Mouse (Mus musculus) gastrocnemius, postnatal 10 days (tissue): ENCODE results near the gene Gart. TPM values are rescaled to one million over a fixed set of nuclear protein-coding genes. Genes with fewer than 3 reads are reported as not detected.
A peak's percentile ranks its signal among the peaks of the same experiment; 100 is the strongest.
"Not testable (repeated sequence)": the region's sequence is repeated elsewhere in the genome, so short reads cannot be mapped to it uniquely, and the experiment has no call there.

ENCODE experiments used
- DNase-seq: peaks from one replicate; pipeline ENCODE4 v3.0.0; 2021; ENCODE audit warnings: mixed read lengths
- total RNA-seq, 2 experiments: library from RNA; stranded (reverse); gene quantifications; 2 replicates each; pipeline ENCODE4 v1.2.3; 2021

Gart gene
- total RNA-seq, 2 experiments from 2014 or later = 54.5 to 58.5 TPM

DNA sequence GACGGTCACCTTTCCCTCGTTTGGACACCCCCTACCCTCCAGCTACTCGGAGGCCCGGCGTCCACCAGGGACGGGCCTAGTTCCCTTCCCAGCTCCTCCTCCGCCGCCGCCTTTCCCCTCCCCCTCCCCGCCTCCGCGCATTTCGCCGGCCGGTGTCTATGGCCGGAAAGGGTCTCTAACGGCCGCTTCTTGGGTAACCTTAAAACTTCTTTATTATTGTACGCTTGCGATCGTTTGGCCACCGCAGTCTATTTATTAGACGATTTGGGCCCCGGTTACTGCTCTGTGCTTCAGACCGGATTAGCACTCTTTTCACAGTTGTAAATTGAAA, 1.4 kb upstream of the Gart start:
- DNase-seq = peak; percentile 86

- DNase-seq = peak; percentile 90
Measured at GRCm38 (mm10) chr16:91647461-91648219, 888 bp upstream of the Gart start, which contains the start of gene Son. Gene Son, plus strand, starts transcription at chr16:91647506.

- DNase-seq = no peak
Measured at GRCm38 (mm10) chr16:91645995-91646602, 653 bp downstream of the Gart start.

DNA sequence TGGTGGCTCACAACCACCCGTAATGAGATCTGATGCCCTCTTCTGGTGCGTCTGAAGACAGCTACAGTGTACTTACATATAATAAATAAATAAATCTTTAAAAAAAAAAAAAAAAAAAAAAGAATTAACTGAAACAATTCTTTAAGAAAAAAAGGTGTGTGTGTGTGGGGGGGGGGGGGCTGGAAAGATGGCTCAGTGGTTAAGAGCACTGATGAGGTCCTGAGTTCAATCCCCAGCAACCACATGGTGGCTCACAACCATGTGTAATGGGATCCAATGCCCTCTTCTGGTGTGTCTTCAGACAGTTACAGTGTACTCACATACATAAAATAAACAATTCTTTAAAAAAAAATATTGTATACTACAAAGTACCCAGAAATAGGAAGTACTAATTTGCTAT, 1.3 kb downstream of the Gart start:
- not testable (repeated sequence) for DNase-seq

- no peak for DNase-seq
Measured at GRCm38 (mm10) chr16:91644901-91645300, 1.9 kb downstream of the Gart start.

DNA sequence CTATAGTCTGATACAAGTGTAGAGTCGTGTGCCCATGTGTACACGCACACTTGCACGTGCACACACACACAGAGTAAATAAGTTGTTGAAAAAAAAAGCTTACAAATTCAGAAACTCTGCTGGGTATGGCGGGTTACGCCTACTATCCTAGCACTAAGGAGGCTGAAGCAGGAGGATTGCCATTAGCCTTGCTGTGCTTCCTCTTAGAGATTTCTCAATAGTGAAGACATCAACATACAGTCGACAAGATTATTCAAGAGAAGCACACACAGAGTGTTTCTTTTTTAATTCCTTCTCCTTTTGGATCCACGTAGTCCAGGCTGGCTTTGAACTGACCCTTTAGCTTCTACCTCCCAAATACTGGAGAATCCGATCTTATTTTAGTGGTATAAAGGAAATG, 6.6 kb downstream of the Gart start:
- DNase-seq = no peak

GRCm38 (mm10) chr16:91639636-91640035, 7.1 kb downstream of the Gart start:
- DNase-seq = no peak

- no peak for DNase-seq
Measured at GRCm38 (mm10) chr16:91639161-91639560, 7.6 kb downstream of the Gart start.

- DNase-seq = no peak
Measured at GRCm38 (mm10) chr16:91633641-91634040, 13.1 kb downstream of the Gart start.

GRCm38 (mm10) chr16:91632940-91633339, 13.8 kb downstream of the Gart start:
- no peak for DNase-seq

DNA sequence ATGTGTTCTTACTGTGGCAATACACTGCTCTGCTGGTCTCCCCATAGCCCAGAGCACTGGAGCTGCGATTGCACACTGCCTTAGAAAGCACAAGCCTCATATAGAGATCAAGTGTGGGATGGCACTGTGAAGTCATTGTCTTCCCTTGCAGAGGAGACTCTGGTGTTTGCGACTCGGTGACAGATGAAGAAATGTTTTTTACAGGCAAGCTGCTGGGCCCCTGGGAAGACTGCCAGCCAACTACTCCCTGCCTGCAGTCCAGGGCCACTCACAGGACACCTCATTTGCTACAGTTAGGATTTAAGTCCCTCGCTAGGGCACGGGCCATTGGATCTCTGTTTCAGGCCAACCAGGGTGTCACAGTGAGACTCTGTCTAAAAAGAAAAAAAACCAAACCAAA, 14.3 kb downstream of the Gart start:
- no peak for DNase-seq

- DNase-seq = no peak
Measured at GRCm38 (mm10) chr16:91630584-91630983, 16.2 kb downstream of the Gart start.

- DNase-seq = no peak
Measured at GRCm38 (mm10) chr16:91629749-91630148, 17.0 kb downstream of the Gart start.

- no peak for DNase-seq
Measured at GRCm38 (mm10) chr16:91628673-91629072, 18.1 kb downstream of the Gart start.

DNA sequence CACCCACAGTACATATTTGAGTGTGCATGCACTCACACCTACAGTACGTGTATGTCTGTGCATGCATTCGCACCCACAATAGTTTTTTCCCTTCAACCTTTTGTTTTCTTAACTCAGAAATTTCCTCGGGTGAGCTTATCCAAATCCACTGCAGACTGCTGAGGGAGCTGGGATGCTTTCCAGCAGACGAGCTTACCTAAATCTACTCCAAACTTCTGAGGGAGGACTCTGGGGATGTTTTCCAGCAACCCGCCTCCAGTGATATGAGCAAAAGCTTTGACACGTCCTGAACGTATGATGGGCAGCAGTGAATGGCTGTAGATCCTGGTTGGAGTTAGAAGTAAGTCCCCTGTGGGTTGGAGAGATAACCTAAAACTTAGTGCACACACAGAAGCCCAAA, 18.9 kb downstream of the Gart start:
- DNase-seq = no peak

GRCm38 (mm10) chr16:91623074-91623473, 23.7 kb downstream of the Gart start:
- DNase-seq = no peak

DNA sequence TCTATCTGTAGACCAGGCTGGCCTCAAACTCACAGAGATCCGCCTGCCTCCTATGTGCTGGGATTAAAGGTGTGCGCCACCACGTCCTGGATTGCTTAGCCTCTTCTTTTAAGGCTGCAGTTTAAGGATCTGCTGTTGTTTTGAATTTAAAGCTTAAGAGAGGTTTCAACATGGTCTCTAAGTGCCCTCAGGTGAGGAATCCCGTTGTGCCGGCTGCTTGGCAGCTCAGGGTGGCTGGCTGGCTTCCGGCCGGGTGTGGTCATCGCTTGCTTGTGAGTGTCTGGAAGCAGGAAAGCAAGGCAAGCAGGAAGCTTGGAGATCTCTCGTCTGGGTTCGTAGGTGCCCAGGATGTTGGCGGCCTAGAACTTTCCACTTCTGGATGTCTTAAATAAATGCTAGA, 25.8 kb downstream of the Gart start:
- DNase-seq = no peak

DNA sequence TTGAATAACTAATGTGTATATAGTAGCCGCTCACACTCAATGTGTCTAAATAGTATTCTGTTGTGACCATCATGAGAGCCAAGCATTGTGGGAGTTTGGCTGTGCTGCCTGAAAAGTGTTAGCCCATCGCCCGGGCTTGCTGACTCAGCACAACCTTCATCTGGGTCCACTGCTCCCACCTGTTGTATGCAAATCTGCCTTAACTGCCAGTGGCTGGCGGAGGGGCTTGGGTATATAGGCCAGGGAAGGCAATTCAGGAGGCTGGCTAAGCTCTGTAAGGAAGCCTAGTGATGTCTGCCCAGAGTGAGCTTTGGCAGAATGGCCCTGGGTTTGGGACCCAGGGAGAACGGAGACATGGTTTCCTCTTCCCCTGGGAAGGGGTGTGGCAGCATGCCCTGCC, 26.6 kb downstream of the Gart start:
- no peak for DNase-seq

DNA sequence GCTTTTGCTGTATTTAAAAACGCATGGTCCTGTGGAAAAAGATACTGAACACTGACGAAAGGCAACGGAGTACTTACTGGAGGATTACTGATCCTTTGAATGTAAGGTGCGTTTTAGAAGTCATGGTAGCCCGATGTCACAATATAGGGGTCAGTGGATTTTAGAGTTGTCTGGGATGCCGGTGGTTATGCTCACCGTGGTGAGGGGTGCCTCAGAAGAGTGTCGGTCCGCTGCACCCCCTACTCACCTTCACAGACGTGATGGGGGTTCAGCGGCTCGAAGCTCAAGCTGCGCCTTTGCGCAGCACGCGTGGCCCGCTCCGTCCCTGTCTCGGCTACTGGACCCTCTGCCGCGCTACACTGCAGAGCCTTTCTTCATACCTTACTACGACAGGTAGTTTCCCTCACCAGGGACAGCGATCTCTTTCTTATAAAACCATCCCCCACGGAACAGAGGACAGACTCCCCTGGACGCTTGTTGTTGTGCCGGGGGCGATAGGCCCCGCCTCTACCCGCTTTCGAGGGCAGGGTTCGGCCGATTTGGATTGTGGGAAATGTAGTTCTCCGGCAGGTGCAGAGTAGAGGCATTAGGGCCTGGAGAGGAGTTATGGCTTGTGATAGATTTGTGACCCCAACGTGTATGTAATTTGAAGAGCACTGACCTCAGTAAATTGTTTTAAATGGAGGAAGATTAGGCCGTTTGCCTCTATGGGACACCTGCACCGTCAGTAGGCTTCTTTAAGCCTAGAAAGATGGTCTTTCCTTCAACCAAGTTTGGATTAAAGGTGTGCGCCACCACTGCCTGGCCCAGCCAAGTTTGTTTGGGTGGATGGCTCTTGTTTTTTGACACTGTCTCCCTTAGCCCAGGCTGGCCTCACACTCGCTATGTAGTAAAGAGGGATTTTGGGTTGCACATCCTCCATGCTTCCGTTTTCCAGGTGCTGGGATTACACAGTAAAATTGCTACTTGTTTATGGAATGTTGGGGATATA, 27.9 kb downstream of the Gart start, which contains the start of gene Dnajc28:
Gene Dnajc28, minus strand, starts transcription at position 516 of the 991 bp plus-strand sequence.
- peak; percentile 59 for DNase-seq

- DNase-seq = no peak
Measured at GRCm38 (mm10) chr16:91614552-91614951, 32.2 kb downstream of the Gart start.

DNA sequence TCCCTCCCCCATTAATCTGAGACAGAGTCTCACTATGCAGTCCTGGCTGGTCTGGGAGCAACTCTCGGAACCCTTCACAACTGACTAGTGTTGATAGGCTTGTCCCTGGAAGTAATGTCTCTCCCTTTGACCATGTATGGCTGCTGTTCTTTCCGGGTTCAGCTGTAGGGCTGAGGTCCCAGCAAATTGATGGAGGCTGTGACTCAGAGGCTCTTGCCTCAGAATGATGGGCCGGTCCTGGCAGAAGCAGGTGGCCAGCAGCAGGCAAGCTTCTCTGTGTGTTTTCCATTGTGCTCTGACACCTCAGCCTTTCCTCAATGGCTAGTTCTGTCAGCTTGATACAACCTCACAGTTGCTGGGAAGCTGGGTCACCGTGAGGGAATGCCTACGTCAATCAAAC, 34.2 kb downstream of the Gart start:
- DNase-seq = no peak

DNA sequence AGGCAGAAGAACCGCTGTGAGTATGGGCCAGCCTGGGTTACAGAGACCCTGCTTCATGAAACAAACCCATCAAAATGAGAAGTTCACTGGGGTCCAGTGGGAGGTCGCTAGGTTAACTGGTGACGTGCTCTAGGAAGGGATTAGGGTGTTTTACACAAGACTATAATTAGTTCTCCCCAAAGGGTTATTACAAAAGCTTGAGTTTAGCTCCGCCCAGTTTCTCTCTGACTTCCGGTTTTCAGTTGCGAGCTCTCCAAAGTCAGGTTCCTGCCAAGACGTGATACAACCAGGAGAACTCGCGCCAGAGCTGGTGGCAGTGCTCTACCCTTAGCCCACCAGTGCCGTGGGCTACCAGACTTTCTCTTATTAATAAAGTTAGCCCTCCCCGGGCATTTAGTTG, 35.5 kb downstream of the Gart start:
- no peak for DNase-seq
